Mouse (Mus musculus): ENCODE results near the gene Ranbp17.

The Ranbp17 gene

GRCm38 (mm10) chr11:33196447-33197132 is 317.0 kb downstream of the Ranbp17 start:
- no peak for DNase-seq (ENCODE audit: low read depth)

GRCm38 (mm10) chr11:33195531-33196446 is 317.8 kb downstream of the Ranbp17 start:
- DNase-seq (ENCODE audit: low read depth): no peak

- DNase-seq (ENCODE audit: low read depth): no peak
These were observed 318.5 kb downstream of the Ranbp17 start for GRCm38 (mm10) chr11:33195061-33195460.

GRCm38 (mm10) chr11:33193695-33194094 is 319.9 kb downstream of the Ranbp17 start:
- no peak for DNase-seq (ENCODE audit: low read depth)

- no peak for DNase-seq (ENCODE audit: low read depth)
These were observed 331.7 kb downstream of the Ranbp17 start for GRCm38 (mm10) chr11:33181804-33182203.

GRCm38 (mm10) chr11:33180701-33181116 is 332.8 kb downstream of the Ranbp17 start:
- no peak for DNase-seq (ENCODE audit: low read depth)

- DNase-seq (ENCODE audit: low read depth): no peak
These were observed 333.7 kb downstream of the Ranbp17 start for GRCm38 (mm10) chr11:33179802-33180201.

- DNase-seq (ENCODE audit: low read depth): no peak
These were observed 336.9 kb downstream of the Ranbp17 start for GRCm38 (mm10) chr11:33176525-33177245.

- DNase-seq (ENCODE audit: low read depth): no peak
These were observed 337.8 kb downstream of the Ranbp17 start for GRCm38 (mm10) chr11:33175768-33176167.

- DNase-seq (ENCODE audit: low read depth): no peak
These were observed 343.1 kb downstream of the Ranbp17 start for GRCm38 (mm10) chr11:33170489-33170888.

GRCm38 (mm10) chr11:33162998-33163506 is 350.5 kb downstream of the Ranbp17 start, which contains the start of gene Npm1:
Gene Npm1 (minus strand): TSS chr11:33163206.
- peak; percentile 98 for DNase-seq (ENCODE audit: low read depth)

GRCm38 (mm10) chr11:33162211-33162997 is 351.1 kb downstream of the Ranbp17 start:
- no peak for DNase-seq (ENCODE audit: low read depth)
